Mouse (Mus musculus) lung, postnatal 25 days (tissue): Measurements from ENCODE around the gene Nt5m.
"Not testable (repeated sequence)": the region's sequence is repeated elsewhere in the genome, so short reads cannot be mapped to it uniquely, and the experiment has no call there.

Source experiments
- DNase-seq: peaks from one replicate; pipeline ENCODE4 v3.0.0; 2022; ENCODE audit warnings: low spot score

The Nt5m gene

GRCm38 (mm10) chr11:59839008-59839458 is at the start of gene Nt5m:
Gene Nt5m, plus strand, starts transcription at chr11:59839447.
- peak; percentile 94 for DNase-seq

- DNase-seq, result no peak
Observed at GRCm38 (mm10) chr11:59793390-59793789, 45.9 kb upstream of the Nt5m start.

- DNase-seq, result no peak
Observed at GRCm38 (mm10) chr11:59800412-59800811, 38.8 kb upstream of the Nt5m start.

- DNase-seq, result no peak
Observed at GRCm38 (mm10) chr11:59801881-59802280, 37.4 kb upstream of the Nt5m start.

- no peak for DNase-seq
Observed at GRCm38 (mm10) chr11:59803516-59803915, 35.7 kb upstream of the Nt5m start.

- DNase-seq, result no peak
Observed at GRCm38 (mm10) chr11:59804409-59805110, 34.7 kb upstream of the Nt5m start.

GRCm38 (mm10) chr11:59805256-59805655 is 34.0 kb upstream of the Nt5m start:
- no peak for DNase-seq

GRCm38 (mm10) chr11:59805656-59806055 is 33.6 kb upstream of the Nt5m start:
- no peak for DNase-seq

- DNase-seq, result no peak
Observed at GRCm38 (mm10) chr11:59808170-59808960, 30.9 kb upstream of the Nt5m start.

- peak; percentile 83 for DNase-seq
Observed at GRCm38 (mm10) chr11:59809071-59809669, 30.1 kb upstream of the Nt5m start.

- peak; percentile 86 for DNase-seq
Observed at GRCm38 (mm10) chr11:59809670-59810474, 29.4 kb upstream of the Nt5m start, which contains the start of gene Flcn. Gene Flcn, minus strand, starts transcription at chr11:59810016.

- DNase-seq, result no peak
Observed at GRCm38 (mm10) chr11:59810480-59811158, 28.6 kb upstream of the Nt5m start.

- DNase-seq, result no peak
Observed at GRCm38 (mm10) chr11:59811211-59811610, 28.0 kb upstream of the Nt5m start.

- no peak for DNase-seq
Observed at GRCm38 (mm10) chr11:59813276-59813675, 26.0 kb upstream of the Nt5m start.

- no peak for DNase-seq
Observed at GRCm38 (mm10) chr11:59814311-59814710, 24.9 kb upstream of the Nt5m start.

GRCm38 (mm10) chr11:59814936-59815335 is 24.3 kb upstream of the Nt5m start:
- no peak for DNase-seq

GRCm38 (mm10) chr11:59815482-59816065 is 23.7 kb upstream of the Nt5m start:
- no peak for DNase-seq

- DNase-seq, result peak; percentile 54
Observed at GRCm38 (mm10) chr11:59817916-59818315, 21.3 kb upstream of the Nt5m start.

GRCm38 (mm10) chr11:59821625-59822024 is 17.6 kb upstream of the Nt5m start:
- DNase-seq, result no peak

GRCm38 (mm10) chr11:59837789-59838188 is 1.5 kb upstream of the Nt5m start:
- DNase-seq, result not testable (repeated sequence)

- no peak for DNase-seq
Observed at GRCm38 (mm10) chr11:59838426-59838825, 821 bp upstream of the Nt5m start.
